Mouse (Mus musculus) spleen, adult 12 weeks (tissue): ENCODE data around the gene Slc28a2.
"Not testable (repeated sequence)": the region's sequence is repeated elsewhere in the genome, so short reads cannot be mapped to it uniquely, and the experiment has no call there.

Experiments
- DNase-seq: peaks from one replicate; pipeline ENCODE4 v3.0.0; 2022; ENCODE audit warnings: low spot score

The Slc28a2 gene

DNA sequence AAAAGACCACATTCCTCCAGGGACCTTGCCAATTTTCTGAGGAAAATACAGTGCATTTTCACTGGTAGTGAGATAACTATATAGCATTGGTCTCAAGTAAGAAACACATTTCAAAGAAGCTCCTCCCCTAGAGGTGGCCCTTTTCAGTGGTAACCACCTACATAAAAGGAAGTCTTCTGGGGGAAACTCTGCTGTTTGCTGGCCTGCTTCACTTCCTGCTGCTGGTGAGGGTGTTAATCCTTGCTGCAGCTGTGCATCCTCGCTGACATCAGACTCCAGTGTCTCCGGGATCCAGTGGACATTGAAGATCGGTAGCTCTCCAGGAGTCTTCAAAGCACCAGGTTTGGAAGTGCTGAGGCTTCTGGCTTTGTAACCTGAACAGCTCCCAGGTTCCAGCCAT lies at the start of gene Slc28a2:
TSS of gene Slc28a2 (plus strand) at position 278 of the 400 bp plus-strand sequence.
- DNase-seq, result not testable (repeated sequence)

- DNase-seq, result peak; percentile 94
Measured at GRCm38 (mm10) chr2:122377215-122377674, 49.0 kb upstream of the Slc28a2 start.

DNA sequence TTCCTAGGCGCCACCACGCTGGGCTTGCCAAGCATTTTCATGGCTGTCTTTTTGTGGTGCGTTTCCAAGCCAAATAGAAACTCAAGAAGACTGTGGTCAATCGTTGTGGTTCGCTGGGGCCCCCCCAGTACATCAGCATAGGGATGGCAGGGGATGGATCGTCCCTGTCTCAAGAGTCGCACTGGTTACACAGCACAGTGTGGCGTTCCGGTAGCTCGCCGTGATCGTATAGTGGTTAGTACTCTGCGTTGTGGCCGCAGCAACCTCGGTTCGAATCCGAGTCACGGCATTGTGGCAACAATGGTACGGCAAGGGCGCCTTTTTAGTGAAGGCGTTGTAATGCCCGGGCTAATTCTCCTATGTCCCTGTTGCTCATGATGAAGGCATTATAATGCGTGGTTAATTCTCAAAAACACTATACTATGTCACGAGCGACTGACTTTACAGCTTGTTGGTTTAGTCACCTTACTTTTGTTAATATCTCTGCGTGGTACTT lies 48.5 kb upstream of the Slc28a2 start:
- DNase-seq, result peak; percentile 60

DNA sequence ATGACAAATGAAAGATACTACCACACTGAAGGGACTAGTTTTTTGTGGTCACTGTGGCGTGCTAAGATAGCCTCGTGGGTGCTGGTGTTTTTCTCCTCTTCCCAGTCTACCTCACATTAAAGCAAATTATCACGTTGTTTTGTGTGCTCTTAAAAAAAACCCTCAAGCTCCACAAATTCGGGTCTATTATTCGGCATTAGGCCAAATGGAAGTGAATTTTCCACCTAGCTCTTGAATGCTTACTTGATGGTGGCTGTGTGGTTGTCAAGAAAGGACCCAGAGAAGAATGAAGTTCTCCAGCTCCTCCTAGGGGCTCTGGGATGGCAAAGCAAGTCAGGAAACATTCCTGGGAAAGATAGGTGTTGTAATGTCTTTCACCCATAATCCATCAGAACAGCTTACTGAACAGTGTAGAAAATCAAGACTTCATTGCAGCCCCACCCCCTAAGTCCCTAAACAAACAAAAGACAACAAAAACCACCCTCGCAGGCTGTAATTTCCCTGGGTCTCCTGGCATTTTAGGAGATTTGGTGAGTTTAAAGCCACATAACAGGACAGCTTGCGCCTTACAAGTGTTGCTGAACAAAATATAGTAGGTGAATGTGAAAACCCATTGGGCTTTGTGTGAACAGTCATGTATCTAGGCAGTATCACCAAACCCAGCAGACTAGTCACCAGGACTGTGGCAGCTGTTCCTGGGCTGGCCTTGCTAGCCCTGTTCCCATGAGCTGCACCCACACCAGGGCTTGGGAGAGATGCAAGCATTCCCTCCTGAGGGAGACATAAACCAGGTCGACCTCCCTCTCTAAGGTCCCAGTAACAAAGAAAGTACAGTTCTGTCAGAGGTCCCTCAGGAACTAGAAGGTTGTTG lies 47.6 kb upstream of the Slc28a2 start:
- DNase-seq, result no peak

GRCm38 (mm10) chr2:122379292-122379650 lies 47.0 kb upstream of the Slc28a2 start:
- no peak for DNase-seq

- no peak for DNase-seq
Measured at GRCm38 (mm10) chr2:122380768-122381311, 45.4 kb upstream of the Slc28a2 start.

- DNase-seq, result no peak
Measured at GRCm38 (mm10) chr2:122381329-122382103, 44.8 kb upstream of the Slc28a2 start.

DNA sequence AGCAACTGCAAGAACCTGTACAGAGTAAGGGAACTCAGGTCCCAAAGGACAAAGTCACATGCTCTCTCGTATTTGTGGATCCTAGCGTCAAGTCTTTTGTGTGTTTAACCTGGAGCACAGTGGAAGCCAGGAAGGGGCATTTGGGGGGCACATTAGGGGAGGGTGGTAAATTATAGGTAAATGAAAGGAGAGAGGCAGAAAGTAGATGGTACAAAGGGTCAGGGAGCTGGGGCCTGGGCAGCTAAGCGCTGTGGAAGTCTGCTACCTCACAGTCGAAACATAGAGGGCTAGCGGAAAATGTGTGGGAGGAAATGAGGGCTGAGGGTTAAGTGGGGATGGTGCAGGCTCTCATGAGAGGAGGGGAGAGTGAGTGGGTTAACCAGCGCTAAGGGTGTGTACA lies 44.2 kb upstream of the Slc28a2 start:
- DNase-seq, result no peak

DNA sequence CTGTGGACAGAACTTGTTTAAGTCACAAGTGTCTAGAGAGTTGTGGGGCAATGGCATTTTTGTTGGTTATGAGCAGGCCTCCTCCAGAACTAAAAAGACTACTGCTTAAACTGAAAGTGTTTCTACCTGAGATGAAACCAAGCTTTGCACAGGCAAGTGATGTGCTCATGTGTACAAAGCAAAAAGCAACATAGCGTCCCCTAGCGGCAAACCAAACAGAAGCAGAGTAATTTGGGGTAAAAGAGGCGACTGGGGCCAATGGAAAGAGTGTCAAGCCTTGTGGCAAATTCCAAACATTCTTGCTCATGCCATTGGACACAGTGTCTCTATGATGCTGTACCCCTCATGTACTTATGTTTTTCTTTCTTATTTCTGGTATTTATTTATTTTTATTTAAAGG lies 41.2 kb upstream of the Slc28a2 start:
- no peak for DNase-seq

GRCm38 (mm10) chr2:122387135-122387534 lies 39.1 kb upstream of the Slc28a2 start:
- DNase-seq, result not testable (repeated sequence)

DNA sequence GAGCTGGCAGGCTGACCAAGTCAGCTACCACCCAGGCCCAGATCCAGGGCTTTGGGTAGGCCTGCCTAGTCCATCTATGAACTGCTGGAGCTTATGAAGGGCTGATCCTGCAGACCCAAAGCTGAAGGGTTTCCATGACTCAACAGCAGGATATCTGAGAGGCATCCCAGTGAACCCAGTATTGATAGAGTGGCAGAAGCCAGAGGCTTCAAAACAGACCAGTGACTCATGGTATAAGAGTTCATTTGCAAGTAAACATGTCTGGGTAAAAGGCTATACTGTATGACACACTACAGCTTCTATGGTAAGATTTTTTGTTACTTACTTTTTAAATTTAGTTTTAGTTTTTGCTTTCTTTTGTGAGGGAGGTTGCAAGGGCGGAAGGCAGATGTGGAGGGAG lies 30.1 kb upstream of the Slc28a2 start:
- DNase-seq, result no peak

- DNase-seq, result no peak
Measured at GRCm38 (mm10) chr2:122407607-122408006, 18.7 kb upstream of the Slc28a2 start.

DNA sequence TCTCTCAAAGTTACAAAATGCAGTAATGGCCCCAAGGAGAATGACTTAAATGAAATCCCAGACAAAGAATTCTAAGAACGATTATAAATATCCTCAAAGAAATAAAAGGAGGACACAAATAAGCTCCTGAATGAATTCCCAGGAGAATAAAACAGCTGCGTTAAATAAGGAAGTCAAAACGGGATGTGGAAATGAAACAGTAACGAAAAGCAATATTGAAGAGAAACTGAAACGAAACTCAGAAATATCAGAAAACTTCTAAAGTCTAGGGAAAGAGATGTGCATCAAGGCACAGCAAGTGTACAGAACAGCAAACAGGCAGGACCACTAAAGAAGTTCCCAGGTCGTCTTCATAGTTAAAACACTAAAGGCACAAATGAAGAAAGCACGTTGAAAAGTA lies 17.3 kb upstream of the Slc28a2 start:
- DNase-seq, result no peak

DNA sequence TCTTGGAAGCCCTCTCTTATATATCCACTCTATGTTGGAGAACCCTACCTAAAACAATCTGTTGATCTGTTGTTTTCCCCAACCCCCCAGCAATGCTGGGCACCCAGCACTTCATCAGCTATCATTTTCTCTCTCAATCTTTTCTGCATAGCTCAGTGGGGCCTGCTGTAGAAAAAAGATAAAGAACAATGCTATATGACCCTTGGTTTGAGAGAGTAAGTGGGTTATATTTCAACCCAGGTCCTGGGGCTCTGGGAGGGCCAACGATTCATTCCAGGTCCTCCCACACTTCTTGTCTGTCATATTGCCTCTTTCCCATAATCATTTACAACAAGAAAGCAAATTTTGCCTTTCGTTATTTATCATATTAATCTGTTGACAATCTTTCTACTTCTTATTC lies 368 bp downstream of the Slc28a2 start:
- not testable (repeated sequence) for DNase-seq

DNA sequence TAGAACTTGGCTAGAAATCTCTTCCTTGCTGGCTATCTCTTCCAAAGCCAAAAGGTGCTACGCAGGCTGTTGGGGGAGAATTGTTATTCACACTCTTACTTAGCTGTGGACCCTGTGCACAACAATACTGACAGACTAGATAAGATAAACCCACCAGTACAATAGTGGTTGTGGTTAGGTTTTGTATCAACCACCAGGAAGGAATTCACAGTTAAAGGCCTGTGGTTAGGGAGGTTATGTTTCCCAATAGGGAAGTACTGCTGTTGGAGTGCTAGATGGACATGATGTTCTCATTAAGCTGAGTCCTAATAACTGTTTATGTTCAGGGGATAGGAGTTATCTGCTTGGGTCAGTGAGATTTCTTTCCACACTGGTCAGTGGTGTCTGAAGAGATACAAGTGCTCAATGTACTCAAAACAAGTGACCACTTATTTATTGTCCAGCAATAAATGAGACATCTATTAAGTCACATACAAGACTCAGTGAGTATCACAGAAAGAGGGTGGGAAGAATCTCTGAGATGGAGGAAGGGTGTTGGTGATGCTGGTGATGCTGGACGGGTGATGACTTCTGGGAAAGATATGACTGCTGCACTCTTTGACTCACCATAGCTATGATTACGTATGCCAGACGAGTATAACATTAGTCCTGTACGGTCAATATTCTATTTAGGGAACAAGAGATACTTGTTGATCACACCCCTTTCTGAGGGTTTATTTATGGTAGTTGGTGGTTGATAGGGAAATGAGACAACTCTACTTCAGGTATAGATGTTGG lies 12.6 kb downstream of the Slc28a2 start:
- DNase-seq, result not testable (repeated sequence)

DNA sequence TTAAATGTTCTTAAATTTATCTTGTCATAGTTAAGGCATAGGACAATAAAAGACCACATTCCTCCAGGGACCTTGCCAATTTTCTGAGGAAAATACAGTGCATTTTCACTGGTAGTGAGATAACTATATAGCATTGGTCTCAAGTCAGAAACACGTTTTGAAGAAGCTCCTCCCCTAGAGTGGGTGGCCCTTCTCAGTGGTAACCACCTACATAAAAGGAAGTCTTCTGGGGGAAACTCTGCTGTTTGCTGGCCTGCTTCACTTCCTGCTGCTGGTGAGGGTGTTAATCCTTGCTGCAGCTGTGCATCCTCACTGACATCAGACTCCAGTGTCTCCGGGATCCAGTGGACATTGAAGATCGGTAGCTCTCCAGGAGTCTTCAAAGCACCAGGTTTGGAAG lies 14.2 kb downstream of the Slc28a2 start:
- DNase-seq, result not testable (repeated sequence)

- no peak for DNase-seq
Measured at GRCm38 (mm10) chr2:122441000-122441933, 15.0 kb downstream of the Slc28a2 start.

GRCm38 (mm10) chr2:122450351-122450750 lies 24.1 kb downstream of the Slc28a2 start:
- no peak for DNase-seq

DNA sequence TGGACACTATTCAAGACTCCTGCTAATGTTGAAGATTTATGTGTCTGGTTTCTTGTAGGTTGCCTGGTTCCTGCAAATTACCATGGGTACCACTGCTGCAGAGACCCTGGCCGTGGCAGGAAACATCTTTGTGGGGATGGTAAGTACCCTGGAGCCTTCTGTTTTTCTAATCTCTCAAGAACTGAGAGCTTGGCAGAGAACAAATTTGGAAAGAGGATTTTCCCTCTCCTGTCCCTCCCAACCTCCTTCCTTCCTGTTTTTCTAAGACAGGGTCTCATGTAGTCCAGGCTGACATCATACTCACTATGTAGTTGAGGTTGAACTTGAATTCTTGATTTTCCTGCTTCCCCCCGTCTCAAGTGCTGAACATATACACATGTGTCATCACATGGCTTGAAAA lies 26.1 kb downstream of the Slc28a2 start:
- no peak for DNase-seq

- no peak for DNase-seq
Measured at GRCm38 (mm10) chr2:122466901-122467300, 40.6 kb downstream of the Slc28a2 start.
